Mouse (Mus musculus) embryonic facial prominence, embryonic 11.5 days (tissue): Measurements from ENCODE around the gene Ntpcr. TPM values are rescaled to one million over a fixed set of nuclear protein-coding genes. Genes with fewer than 3 reads are reported as not detected.

Experiments used
- ATAC-seq: fragments of 200-750 bp; cut with Nextera tagmentation; replicated peaks from 2 replicates; pipeline ENCODE4 v1.8.0; 2017; ENCODE audit warnings: low read depth; ENCODE audit not compliant: insufficient number of reproducible peaks, low FRiP score, low TSS enrichment
- DNase-seq: peaks from one replicate; pipeline ENCODE4 v3.0.0-alpha.2; 2015; ENCODE audit warnings: low spot score
- H3K27ac ChIP-seq: fragments of 300-500 bp; sonication (generic); replicated peaks from 2 replicates; pipeline ENCODE4 v1.5.1; 2014; ENCODE audit warnings: mild to moderate bottlenecking, low read depth, low read length, control low read depth
- H3K27me3 ChIP-seq: fragments of 300-500 bp; sonication (generic); 2 replicates; pipeline ENCODE4 v1.6.1; 2014; ENCODE audit warnings: mild to moderate bottlenecking, low read length, moderate library complexity, mixed read lengths; ENCODE audit not compliant: control insufficient read depth, insufficient read depth
- H3K36me3 ChIP-seq: fragments of 300-500 bp; sonication (generic); replicated peaks from 2 replicates; pipeline ENCODE4 v1.6.1; 2014; ENCODE audit warnings: low read depth, mild to moderate bottlenecking, low read length, moderate library complexity, mixed read lengths; ENCODE audit not compliant: control insufficient read depth, insufficient read depth
- H3K4me1 ChIP-seq: fragments of 300-500 bp; sonication (generic); 2 replicates; pipeline ENCODE4 v1.6.1; 2014; ENCODE audit warnings: low read length, mixed read lengths; ENCODE audit not compliant: control insufficient read depth, insufficient read depth
- H3K4me2 ChIP-seq: fragments of 300-500 bp; sonication (generic); 2 replicates; pipeline ENCODE4 v1.6.1; 2014; ENCODE audit warnings: low read depth, mild to moderate bottlenecking, control low read depth, low read length, moderate library complexity
- H3K4me3 ChIP-seq: fragments of 300-500 bp; sonication (generic); 2 replicates; pipeline ENCODE4 v1.5.1; 2014; ENCODE audit warnings: low read depth, low read length, control low read depth
- H3K9ac ChIP-seq: fragments of 300-500 bp; sonication (generic); replicated peaks from 2 replicates; pipeline ENCODE4 v1.6.1; 2014; ENCODE audit warnings: mild to moderate bottlenecking, control low read depth, low read length
- H3K9me3 ChIP-seq: fragments of 300-500 bp; sonication (generic); replicated peaks from 2 replicates; pipeline ENCODE4 v1.6.1; 2016; ENCODE audit warnings: mild to moderate bottlenecking, low read length, inconsistent platforms, mixed read lengths; ENCODE audit not compliant: control insufficient read depth
- WGBS: fragments of 180-500 bp; shearing (Covaris S2); extraction: QIAGEN DNeasy Blood & Tissue Kit; methylation state at CpG from one replicate; pipeline ENCODE4 v1.1.7; 2014; 5-methylcytosine and 5-hydroxymethylcytosine counted together
- polyA plus RNA-seq: library from polyadenylated mRNA; unstranded; fragments of >200 nt; fragmentation: Nextera tagmentation; extraction: Ambion mirVana; gene quantifications from 2 replicates; pipeline ENCODE4 v1.2.1, GENCODE M21; 2014

Ntpcr gene
- polyA plus RNA-seq, 1 experiment from 2014 or later = 23.8 TPM

- H3K4me3 ChIP-seq = no peak overlapping the region
- H3K36me3 ChIP-seq = no peaks in the 10 kb centered on the region
- WGBS = 50% methylated on average over 8 of the region's 8 CpGs
- H3K9me3 ChIP-seq = no peaks in the 10 kb centered on the region
- H3K4me2 ChIP-seq = no peak overlapping the region
- H3K9ac ChIP-seq = no peak overlapping the region
- H3K4me1 ChIP-seq = no peaks in the 10 kb centered on the region
- ATAC-seq = no peak; the same call in 1 of the 2 replicates
- DNase-seq = no peak
- H3K27ac ChIP-seq = no peak overlapping the region
- H3K27me3 ChIP-seq = no peaks in the 10 kb centered on the region
Measured at GRCm38 (mm10) chr8:125727797-125728196, 2.0 kb upstream of the Ntpcr start.

- DNase-seq (peak; percentile 95), ATAC-seq (peak; percentile 86)
- H3K36me3 ChIP-seq = no peaks in the 10 kb centered on the region
- peak overlapping the region; percentile 71 for H3K4me3 ChIP-seq
- H3K9ac ChIP-seq = peak overlapping the region; percentile 79
- peak overlapping the region; percentile 85 for H3K4me2 ChIP-seq
- no peaks in the 10 kb centered on the region for H3K4me1 ChIP-seq
- H3K9me3 ChIP-seq = no peaks in the 10 kb centered on the region
- 8% methylated on average over 43 of the region's 52 CpGs for WGBS
- no peaks in the 10 kb centered on the region for H3K27me3 ChIP-seq
- H3K27ac ChIP-seq = no peak overlapping the region
Measured at GRCm38 (mm10) chr8:125733964-125734956, 4.5 kb downstream of the Ntpcr start.

GRCm38 (mm10) chr8:125738956-125739355 lies 9.2 kb downstream of the Ntpcr start:
- WGBS = 93% methylated on average over 4 of the region's 4 CpGs
- Histone ChIP-seq H3K27me3 (no peaks in the 10 kb centered on the region), H3K27ac (no peak overlapping the region), H3K9ac (no peak overlapping the region), H3K4me2 (no peak overlapping the region), H3K9me3 (no peaks in the 10 kb centered on the region), H3K4me1 (no peaks in the 10 kb centered on the region), H3K36me3 (no peaks in the 10 kb centered on the region), H3K4me3 (no peak overlapping the region)
- no peak for DNase-seq
- no peak for ATAC-seq

- Histone ChIP-seq H3K9me3 (no peaks in the 10 kb centered on the region), H3K36me3 (no peaks in the 10 kb centered on the region), H3K4me3 (no peak overlapping the region), H3K27ac (no peak overlapping the region), H3K4me1 (no peaks in the 10 kb centered on the region), H3K27me3 (no peaks in the 10 kb centered on the region), H3K4me2 (no peak overlapping the region), H3K9ac (no peak overlapping the region)
- DNase-seq (no peak), ATAC-seq (no peak)
- WGBS = 83% methylated on average over 10 of the region's 10 CpGs
Measured at GRCm38 (mm10) chr8:125740655-125741054, 10.9 kb downstream of the Ntpcr start.

- Histone ChIP-seq H3K36me3 (no peaks in the 10 kb centered on the region), H3K27ac (no peak overlapping the region), H3K4me3 (no peak overlapping the region), H3K9ac (no peak overlapping the region), H3K4me2 (no peak overlapping the region), H3K4me1 (no peaks in the 10 kb centered on the region), H3K27me3 (no peaks in the 10 kb centered on the region), H3K9me3 (no peaks in the 10 kb centered on the region)
- no peak for ATAC-seq
- DNase-seq = no peak
- 75% methylated on average over 5 of the region's 5 CpGs for WGBS
Measured at GRCm38 (mm10) chr8:125741377-125741776, 11.6 kb downstream of the Ntpcr start.

- Histone ChIP-seq H3K9me3 (no peaks in the 10 kb centered on the region), H3K27ac (no peak overlapping the region), H3K4me3 (no peak overlapping the region), H3K4me2 (no peak overlapping the region), H3K9ac (no peak overlapping the region), H3K4me1 (no peaks in the 10 kb centered on the region), H3K36me3 (no peaks in the 10 kb centered on the region), H3K27me3 (no peaks in the 10 kb centered on the region)
- DNase-seq = no peak
- no peak for ATAC-seq
- 64% methylated on average over 2 of the region's 2 CpGs for WGBS
Measured at GRCm38 (mm10) chr8:125741855-125742254, 12.1 kb downstream of the Ntpcr start.

- H3K9me3 ChIP-seq = no peaks in the 10 kb centered on the region
- 86% methylated on average over 8 of the region's 8 CpGs for WGBS
Measured at GRCm38 (mm10) chr8:125742406-125742805, 12.6 kb downstream of the Ntpcr start.

GRCm38 (mm10) chr8:125744914-125745576 lies 15.3 kb downstream of the Ntpcr start:
- Histone ChIP-seq H3K27me3 (no peaks in the 10 kb centered on the region), H3K36me3 (no peaks in the 10 kb centered on the region), H3K9me3 (no peaks in the 10 kb centered on the region), H3K4me3 (no peak overlapping the region), H3K9ac (no peak overlapping the region), H3K4me1 (no peaks in the 10 kb centered on the region), H3K4me2 (no peak overlapping the region), H3K27ac (no peak overlapping the region)
- ATAC-seq (no peak), DNase-seq (no peak)
- 90% methylated on average over 10 of the region's 10 CpGs for WGBS

More at GRCm38 (mm10) chr8:125742406-125742805, 12.6 kb downstream of the Ntpcr start:
- H3K36me3 ChIP-seq = no peaks in the 10 kb centered on the region
- no peak overlapping the region for H3K27ac ChIP-seq
- no peak overlapping the region for H3K9ac ChIP-seq
- ATAC-seq (no peak), DNase-seq (no peak)
- H3K4me3 ChIP-seq = no peak overlapping the region
- no peaks in the 10 kb centered on the region for H3K27me3 ChIP-seq
- H3K4me2 ChIP-seq = no peak overlapping the region
- no peaks in the 10 kb centered on the region for H3K4me1 ChIP-seq
